Mouse (Mus musculus): ENCODE results near the gene Acad11.

DNA sequence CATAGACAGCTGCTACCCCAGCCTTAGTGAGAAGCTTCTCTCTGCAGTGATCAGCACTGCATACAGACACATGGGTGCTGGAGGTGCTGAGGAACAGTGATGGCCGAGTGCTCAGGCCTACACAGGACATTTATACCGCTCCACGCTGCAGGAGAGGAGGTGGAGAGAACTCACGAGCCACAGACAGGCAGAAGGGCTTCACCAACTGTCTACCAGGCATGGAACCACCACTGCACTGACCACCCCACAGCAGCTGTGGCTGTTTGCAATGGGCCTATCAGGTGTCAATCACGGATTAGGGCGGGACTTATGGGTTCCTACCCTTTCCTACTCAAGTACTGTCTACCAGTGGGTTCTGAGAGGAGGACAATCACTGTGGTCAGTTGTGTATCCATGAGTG lies 12.1 kb upstream of the Acad11 start:
- TF ChIP-seq CTCF (IDR thresholded peaks at IDR 0.05; ENCODE audit: insufficient read depth, low read length) (no peak), POLR2A (IDR thresholded peaks at IDR 0.05; ENCODE audit: borderline replicate concordance, extremely low read depth, low read depth, low read length) (no peak)

Data from lung, adult 2 months (tissue).